Mouse (Mus musculus): ENCODE results near the gene Pdxp.
A peak's percentile ranks its signal among the peaks of the same experiment; 100 is the strongest.

The Pdxp gene

DNA sequence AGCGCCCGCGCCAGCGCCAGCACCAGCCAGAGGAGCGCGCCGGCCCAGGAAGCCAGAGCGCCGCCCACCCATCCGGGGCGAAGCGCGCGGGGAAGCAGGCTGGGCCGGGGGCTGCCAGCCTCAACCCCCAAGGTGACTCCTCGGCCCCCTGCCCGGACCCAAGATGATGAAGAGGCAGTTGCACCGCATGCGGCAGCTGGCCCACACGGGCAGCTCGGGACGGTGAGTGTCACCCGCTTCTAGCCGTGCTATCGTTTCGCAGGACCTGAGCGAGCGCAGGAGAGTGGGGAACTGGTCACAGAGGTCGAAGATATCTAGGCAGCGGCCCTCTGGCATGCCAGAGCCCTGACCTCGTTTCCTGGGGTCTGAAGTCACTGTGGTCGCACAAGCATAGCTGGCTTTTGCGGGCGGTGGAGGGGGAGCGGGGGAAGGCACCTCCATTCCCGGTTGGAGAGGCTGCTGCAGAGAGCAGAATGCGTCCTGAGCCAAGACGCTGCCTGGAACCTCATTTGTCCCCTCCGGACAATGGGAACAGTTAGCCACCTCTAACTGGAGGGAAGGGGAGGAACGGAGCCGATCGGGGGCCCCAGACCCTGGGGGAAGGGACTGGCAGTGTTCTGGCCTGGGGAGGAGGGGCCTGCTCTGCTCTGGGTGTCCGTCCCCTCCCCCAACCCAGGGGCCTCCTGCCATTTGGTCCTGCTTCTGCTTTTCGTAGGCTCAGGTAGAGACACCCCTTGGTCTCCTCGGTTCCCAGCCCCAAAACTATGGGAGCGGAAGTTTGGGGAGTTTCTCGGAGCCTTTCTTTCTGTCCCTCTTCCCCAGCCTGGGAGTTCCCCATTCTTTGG is 13.8 kb upstream of the Pdxp start, which contains the start of gene Sh3bp1:
Gene Sh3bp1, plus strand, starts transcription at position 29 of the 845 bp plus-strand sequence.
- peak; percentile 41 for DNase-seq

DNA sequence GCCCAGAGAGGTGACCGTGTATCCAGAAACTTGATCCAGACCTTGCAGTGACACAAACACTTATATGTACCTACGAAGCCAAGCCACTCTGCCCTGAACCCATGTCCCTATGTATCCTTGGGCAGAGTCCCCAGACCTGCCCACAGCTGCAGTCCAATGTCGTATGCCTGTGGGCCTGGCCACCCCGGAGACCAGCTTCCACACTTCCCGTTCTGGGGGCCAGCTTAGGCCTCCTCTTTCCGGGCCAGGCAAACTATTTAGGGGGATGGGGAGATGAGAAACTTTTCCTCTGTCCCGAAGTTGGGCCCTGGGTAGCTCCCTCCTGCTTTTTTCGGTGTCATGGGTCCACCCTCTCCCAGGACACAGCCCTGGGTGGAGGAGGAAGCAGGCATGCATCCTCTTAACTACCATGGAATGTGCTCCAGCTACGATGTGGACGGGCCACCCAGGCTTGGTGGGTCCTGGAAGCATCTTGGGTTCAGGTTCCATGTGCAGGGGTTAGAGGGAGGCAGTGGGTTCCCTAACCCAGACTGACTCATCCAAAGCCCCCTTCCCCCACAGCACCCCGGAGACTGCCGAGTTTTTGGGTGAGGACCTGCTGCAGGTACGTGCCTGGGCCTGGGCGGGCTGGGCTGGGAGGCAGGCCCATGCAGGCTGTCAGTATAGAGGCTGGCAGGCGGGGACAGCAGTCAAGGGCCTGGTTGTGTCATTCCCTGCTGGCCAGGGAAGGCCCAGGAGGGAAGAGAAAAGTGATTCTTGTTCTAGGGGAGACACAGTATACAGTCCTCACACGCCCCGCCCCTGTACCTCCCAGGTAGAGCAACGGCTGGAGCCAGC is 12.9 kb upstream of the Pdxp start:
- no peak for DNase-seq

DNA sequence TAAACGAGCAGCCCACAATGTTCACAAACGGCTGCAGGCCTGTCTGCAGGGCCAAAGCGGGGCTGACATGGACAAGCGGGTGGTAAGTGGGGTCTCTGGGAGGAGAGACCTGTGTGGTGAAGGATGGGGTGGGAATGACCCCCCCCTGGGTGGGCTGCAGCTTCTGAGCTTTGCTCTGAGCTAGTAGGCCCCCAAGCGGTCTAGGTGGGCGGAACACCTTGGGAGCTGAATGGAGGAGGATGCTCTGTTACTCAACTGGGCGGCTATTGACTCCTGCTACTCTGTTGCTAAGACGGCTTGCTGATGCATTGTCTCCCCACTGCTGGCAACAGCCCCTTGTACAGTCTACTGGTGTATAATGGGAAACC is 12.3 kb upstream of the Pdxp start:
- no peak for DNase-seq

DNA sequence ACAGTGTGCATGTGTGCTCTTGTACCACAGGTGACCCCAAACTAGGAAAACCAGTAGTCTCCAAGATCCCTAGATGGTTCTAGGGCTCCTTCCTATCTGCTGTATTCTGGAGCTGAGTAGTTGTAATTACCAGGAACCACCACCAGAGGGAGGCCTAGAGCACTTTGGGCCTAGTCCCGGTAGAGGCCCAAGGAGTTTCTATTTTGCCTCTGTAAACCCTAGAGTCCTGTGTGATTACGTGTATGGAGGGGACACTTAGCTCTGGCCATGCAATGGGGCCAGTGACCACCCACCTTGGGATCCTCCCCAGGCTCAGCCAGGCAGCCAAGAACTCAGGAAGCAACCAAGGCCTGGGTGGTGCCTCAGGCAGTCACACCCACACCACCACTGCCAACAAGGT is 10.5 kb upstream of the Pdxp start:
- peak; percentile 86 for DNase-seq

DNA sequence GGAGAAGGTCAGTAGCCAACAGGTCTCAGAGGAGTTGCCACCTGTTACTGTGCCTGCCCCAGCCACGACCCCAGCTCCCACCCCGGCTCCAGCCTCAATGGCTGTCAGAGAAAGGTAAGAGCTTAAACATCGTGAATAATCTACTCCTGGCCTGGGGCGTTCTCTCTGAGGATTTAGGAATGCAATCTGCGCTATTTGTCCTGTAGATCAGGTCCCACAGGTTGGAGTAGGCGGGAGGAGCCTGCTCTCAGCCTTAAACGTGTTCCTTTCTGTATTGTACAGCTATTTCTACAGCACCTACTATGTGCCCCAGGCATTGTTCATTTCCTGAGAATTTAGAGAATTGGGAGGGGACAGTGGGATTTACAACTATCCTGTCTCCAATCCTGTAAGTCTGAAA is 5.3 kb upstream of the Pdxp start:
- no peak for DNase-seq

DNA sequence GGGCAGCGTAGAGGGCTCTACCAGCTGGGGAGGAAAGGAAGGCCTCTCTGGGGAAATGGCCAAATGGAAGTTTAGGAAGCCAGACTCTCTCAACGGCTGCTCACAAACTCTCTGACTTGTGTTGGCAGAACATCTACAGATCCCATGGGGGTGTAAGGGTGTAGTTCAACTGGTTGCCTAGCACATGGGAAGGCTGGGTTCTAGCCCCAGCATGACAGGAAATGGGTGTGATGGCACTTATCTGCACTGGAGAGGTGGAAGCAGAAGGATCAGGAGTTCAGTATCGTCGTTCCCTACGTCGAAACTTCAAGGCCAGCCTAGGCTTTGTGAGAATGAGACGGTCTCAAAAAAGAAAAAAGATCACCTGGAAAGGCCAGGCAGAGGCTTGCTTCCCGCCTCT is 4.7 kb upstream of the Pdxp start:
- no peak for DNase-seq

DNA sequence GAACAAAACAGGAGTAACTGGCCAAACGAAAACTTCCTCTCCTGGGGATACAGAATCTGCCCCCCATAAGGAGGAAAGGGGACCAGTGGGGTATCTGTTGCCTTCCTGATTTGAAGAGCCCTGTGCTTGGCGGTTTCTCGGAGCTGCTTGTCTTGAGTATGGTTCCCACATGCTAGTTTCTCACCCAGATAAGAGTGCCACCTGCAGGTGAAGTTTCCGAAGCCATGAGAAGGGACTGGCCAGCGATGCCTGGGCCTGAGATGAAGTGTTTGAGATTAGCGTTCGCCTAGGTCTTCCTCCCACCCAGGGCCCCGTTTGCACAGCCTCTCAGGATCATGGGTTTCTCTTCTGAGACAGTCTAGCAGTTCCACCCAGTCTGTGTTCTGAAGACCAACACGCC is 1.7 kb upstream of the Pdxp start:
- peak; percentile 48 for DNase-seq

DNA sequence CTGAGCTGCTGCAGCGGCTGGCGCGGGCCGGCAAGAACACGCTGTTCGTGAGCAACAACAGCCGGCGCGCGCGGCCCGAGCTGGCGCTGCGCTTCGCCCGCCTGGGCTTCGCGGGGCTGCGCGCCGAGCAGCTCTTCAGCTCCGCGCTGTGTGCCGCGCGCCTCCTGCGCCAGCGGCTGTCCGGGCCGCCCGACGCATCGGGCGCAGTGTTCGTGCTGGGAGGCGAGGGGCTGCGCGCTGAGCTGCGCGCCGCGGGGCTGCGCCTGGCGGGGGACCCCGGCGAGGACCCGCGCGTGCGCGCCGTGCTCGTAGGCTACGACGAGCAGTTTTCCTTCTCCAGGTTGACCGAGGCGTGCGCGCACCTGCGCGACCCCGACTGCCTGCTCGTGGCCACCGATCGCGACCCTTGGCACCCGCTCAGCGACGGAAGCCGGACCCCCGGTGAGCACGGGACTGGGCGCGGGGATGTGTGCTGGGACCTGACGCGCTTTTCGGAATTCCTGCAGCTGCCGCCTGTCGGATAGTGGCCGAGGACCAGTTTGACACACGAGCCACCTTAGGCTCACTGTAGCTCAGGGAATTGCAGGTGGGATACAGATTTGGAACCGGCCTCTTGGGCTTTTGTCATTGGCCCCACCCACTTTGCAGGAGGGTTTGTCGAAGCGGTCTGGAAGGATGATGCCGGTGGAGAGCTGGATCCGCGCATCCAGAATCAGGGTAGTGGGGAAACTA is 538 bp downstream of the Pdxp start:
- peak; percentile 73 for DNase-seq

DNA sequence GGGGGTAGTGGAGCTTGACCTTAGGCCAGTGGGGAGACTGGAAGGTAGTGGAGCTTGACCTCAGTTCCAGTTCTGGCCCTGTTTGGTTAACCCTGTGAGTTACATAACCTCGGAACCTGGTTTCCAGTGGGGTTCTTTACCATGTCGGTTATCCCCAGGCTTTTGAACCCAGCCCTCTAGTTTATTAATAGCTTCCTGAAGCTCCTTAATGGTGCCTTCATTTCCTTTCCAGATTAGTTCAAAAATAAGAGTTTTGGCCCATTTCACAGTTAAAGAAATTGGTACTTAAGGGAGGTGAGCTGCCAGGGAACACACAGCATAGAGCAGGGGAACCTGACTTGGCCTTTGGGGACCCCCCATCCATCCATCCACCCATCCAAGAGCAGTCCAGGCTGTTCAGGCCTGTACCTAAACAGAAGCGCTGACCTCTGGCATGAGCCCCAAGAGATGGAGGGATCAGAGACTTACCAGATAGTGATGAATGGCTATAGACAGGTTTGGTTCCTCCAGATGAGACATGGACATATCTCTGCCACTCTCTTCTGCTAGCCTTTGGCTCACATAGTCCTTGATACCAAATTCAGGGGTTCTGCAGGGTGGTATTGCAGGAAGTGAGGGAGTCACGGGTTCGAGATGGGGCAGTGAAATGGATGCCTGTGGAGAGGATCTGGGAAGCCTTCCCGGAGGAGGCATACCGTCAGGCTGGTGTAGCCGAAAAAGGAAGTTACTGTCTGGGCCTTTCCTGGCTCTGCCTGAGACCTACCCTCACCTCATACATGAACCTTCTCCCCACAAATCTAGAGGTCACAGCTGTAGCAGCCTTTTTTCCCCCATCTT is 1.3 kb downstream of the Pdxp start:
- DNase-seq: peak; percentile 52

DNA sequence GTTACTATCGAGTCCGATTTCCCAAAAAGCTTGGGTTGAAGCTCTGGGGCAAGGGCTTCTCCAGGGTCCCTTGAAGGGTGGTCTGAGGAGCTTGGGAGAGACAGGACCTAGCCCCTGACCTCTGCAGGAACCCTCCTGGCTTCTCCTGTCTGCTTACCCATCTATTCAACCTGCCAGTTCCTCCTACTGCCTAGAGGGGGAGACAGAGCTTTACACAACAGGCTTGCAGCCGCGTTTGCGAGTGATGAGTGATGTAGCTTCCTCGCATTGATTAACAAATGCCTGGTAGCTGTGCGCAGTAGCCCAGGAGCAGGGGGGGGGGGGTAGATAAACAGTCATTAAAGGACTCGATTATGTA is 1.9 kb downstream of the Pdxp start:
- DNase-seq: peak; percentile 70

DNA sequence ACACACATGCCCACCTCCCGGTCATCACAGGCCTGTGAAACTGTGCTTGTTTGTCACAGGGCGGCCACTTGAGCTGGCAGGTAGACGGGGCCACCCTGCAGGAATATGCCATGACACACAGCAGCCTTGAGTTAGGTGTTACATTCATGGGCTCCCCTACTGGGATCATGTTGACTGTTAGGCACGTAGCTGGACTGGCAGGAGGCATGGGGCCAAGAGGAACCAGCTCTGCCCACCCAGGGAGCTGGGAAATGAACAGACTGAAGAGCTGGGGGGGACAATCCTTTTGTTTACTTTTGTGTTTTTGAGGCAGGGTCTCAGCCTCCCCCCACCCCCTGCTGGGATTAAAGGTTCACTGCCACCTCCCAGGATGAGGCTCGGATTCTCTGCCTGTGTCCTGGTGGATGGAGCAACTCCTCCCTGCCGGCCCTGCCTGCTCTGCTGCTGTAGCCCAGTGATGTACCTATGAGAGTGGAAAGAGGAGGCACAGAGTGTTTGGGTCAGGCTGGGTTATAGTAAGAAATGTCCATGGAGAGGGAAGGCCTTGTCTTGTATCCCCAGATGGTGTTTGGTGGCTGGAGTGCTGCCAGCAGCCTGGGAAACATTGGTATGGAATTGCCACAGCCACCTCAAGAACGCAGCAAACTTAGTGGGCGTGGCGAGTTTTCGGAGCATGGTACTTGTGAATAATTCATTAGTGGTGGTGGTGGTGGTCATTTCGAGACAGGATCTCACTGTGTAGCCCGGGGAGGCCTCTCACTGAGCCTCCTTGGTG is 2.5 kb downstream of the Pdxp start:
- DNase-seq: peak; percentile 67

DNA sequence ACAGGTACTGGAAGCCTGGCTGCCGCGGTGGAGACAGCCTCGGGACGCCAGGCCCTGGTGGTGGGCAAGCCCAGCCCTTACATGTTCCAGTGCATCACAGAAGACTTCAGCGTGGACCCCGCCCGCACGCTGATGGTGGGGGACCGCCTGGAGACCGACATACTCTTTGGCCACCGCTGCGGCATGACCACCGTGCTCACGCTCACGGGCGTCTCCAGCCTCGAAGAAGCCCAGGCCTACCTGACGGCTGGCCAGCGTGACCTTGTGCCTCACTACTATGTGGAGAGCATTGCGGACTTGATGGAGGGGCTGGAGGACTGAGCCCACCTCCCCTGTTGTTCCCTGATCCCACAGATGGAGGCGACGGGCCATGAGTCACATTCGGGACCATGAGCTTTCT is 4.4 kb downstream of the Pdxp start:
- DNase-seq: no peak

DNA sequence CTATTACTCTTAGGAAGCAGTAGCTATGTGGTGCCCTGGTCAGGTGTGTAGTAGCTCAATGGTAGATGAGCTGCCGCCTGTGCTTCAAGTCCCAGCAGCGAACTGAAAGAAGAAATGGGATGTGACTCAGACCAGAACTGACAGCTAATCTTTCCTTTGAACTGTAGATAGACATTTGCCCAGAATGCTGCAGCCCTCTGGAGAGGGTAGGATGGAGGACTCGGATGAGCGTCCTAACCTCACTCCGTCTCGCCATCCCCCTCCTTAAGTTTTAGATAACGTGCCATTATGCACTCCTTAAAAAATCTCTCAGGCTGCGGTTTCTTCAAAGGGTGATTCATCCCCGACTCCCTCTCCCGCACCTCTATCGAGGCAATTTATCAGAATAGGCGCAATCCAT is 6.2 kb downstream of the Pdxp start:
- DNase-seq: no peak

DNA sequence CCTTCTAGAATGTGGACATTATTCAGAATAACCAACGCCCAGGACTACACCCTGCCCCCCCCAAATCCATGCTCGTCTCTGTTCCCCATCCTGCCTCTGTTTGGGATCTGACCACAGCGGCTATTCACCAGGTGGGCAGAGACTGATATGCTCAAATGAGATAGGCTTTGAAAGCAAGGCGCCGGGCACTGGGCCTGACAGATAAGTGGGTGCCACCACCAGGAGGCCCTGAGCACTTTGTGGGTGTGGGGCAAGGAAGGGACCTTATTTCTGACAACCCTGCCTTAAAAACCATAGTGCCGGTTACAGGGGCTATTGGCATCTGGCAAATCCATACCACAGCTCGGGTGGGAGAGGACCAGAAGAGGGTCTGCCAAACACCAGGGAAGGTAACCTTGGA is 9.0 kb downstream of the Pdxp start:
- DNase-seq: no peak

DNA sequence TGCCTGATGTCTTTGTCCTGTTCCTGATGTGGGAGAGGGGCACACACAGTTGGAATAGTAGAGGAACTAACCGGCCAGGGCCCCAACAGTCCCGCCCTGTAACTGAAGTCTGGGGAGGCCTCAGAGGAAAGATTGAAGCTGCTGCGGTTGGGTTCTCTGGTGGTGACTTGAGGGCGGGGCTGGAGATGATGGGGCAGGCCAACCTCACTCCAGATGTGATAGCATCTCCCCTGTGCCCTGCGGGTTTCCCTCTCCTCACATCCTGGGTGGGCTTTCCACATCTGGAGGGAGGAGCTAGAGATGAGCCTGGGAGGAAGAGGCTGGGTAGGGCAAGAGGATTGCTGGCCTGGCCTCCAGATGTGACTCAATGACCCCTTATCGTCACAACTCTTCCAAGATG is 9.9 kb downstream of the Pdxp start:
- no peak for DNase-seq

DNA sequence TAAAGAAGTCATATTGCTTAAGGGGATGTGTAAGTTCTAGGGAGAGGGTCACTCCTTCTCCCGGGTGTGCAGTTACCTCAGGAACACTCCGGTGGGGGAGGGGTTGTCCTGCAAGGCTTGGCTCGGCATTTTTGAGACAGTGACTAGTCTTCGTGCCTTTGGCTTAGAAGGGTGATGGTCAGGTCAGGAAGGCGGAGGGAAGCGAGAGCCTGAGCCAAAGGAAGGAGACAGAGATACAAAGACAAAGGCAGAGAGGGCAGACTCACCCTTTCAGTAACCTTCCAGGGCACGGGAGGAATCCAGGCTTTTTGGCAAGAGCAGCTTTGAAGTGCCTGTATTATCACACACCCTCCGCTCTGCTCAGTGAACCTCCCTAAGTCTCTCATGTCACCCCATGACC is 11.4 kb downstream of the Pdxp start:
- DNase-seq: no peak

DNA sequence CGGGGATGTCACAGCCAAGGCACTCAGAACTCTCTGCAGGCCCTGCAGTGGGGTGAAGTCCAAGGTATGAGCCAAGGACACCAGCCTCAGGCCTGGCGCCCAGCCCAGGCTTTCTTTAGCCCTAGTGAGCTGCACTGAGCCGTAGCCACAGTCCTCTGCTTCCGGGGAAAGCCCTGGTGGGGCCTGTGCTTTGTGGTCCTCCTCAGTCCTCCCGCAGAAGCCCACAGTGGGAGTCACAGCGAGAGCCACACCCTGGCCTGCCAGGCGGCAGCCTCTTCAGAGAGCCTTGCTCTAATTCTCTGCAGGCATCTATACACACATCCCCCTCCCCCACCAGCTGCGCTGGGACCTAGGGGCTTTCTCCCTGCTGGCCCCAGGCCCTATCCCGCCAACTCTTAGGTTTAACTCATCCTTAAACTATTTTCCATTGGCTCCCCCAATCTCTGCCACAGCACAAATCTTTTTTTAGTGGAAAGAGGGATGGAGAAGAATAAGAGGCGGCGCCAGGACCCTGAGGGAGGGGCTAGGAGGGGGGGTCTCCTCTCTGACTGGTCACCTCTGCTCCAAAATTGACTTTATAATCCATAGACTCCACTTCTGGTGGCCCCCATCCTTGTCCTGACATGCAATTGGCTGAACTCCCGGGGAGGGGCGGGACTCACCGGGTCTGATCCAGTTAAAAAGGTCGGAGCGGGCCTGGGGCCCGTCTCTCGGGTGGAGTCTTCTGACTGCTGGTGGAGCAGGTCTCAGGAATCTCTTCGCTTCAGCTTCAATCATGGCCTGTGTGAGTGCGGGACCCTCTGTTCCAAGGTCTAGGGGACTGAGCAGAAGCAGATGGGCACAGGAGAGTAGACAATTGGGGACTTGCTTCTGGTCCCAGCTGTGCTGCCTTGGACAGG is 12.6 kb downstream of the Pdxp start, which contains the start of gene Lgals1:
Gene Lgals1, plus strand, starts transcription at position 705 of the 899 bp plus-strand sequence.
- peak; percentile 74 for DNase-seq

DNA sequence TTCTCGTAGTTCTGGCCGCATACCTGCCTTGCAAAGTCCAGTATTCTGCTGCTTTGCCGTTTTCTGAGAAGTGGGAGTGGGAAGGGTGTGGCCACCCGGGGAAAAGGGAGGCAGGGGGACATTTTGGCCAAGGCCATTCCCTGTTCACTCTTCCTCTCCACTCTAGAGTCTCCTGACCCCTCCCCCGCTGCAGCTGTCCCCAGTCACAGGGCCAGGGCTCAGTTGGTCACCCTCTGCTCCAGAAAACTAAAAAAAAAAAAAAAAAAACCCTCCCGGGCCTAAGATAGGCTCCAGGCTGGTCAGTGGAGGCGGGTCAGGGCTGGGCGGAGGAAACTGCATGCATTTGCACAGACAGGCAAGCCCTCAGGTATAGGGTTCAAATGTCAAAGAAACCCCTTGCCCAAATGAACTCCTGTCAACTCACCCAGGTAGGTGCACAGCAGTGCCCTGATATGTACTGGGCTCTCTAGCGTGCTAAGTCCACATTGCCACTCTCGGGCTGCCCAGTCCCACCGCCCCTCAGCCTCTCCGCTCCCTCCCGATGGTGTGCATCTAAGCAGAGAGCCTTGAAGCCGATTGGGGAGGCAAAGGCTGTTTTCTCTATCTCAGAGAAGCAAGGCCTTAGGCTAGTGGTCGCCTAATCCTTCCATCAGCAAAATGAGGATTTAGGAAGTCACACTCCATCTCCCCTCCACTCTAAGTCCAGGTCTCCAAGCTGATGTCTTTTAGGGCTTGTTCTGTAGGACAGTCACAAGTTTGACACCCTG is 13.5 kb downstream of the Pdxp start:
- no peak for DNase-seq

DNA sequence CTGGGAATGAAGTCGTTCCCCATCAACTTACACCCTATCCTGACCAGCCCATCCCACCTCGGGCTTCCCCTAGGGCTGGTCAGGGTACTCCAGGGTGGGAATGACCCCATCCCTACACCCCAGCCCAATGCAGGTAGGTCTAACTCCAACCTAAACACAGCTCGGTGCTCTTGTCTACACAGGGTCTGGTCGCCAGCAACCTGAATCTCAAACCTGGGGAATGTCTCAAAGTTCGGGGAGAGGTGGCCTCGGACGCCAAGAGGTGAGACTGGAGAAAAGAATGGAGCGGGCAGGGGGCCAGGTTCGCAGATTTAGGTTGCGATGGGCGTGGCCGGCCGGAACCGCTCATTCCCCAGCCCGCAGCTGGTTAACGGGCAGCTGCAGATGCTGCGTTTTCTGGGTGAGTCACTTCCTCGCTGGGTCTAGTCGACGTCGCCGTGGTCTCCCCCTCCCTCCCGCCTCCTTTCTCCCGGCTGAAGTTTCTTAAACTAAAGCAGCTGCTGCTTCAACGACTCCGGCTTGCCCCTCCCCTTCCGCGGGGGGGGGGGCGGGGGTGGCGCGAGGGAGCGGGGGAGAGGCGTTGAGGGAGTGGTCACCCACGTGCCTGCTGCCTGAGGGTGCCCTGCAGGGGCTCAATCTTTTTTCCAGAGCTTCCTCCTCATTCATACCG is 14.2 kb downstream of the Pdxp start:
- no peak for DNase-seq
